8 mouse cellular contexts compared by ENCODE assay signal in genomic region chr19:5687738-5688137, GRCm38 (mm10). TPM values are rescaled to one million over a fixed set of nuclear protein-coding genes. Genes with fewer than 3 reads are reported as not detected.
A peak's percentile ranks its signal among the peaks of the same experiment; 100 is the strongest.
DNase-seq lines count a peak whose midpoint lies in the region; ATAC-seq and TF ChIP-seq lines count a peak whose summit lies in the region.

No protein-coding gene starts in this region.

- no peaks in the 10 kb centered on the region for H3K27me3 ChIP-seq in heart, embryonic 12.5 days (replicated peaks)
- no peaks in the 10 kb centered on the region for H3K27me3 ChIP-seq in ES-Bruce4 (ENCODE audit: control insufficient read depth, insufficient read depth, low read length, poor library complexity, severe bottlenecking)
- H3K27me3 ChIP-seq in heart, embryonic 16.5 days (ENCODE audit: control insufficient read depth, insufficient read depth, low read length), result no peaks in the 10 kb centered on the region

- H3K4me1 ChIP-seq in heart, embryonic 12.5 days (replicated peaks), result peaks cover 41% of the 10 kb centered on the region
- no peaks in the 10 kb centered on the region for H3K4me1 ChIP-seq in ES-Bruce4 (ENCODE audit: control insufficient read depth, insufficient read depth, low read length)
- H3K4me1 ChIP-seq in heart, embryonic 16.5 days (ENCODE audit: control insufficient read depth, insufficient read depth, low read length), result peaks cover 21% of the 10 kb centered on the region

- H3K79me2 ChIP-seq in macrophage (ENCODE audit: inconsistent target), result peaks cover 55% of the 10 kb centered on the region

- peak overlapping the region; percentile 87 for H3K27ac ChIP-seq in heart, embryonic 12.5 days (ENCODE audit: poor library complexity, severe bottlenecking)
- H3K27ac ChIP-seq in ES-Bruce4 (ENCODE audit: insufficient read depth, low read length), result no peak overlapping the region
- H3K27ac ChIP-seq in heart, embryonic 16.5 days (ENCODE audit: low read length), result peak overlapping the region; percentile 94; the same call in 1 of the 2 replicates
- H3K27ac ChIP-seq in macrophage, result no peak overlapping the region

- H3K4me3 ChIP-seq in heart, embryonic 12.5 days, result peak overlapping the region; percentile 84
- H3K4me3 ChIP-seq in ES-Bruce4 (ENCODE audit: low read depth, low read length) (peak overlapping the region; percentile 74), macrophage (ENCODE audit: inconsistent target) (peak overlapping the region; percentile 76; the same call in 1 of the 2 replicates)
- H3K4me3 ChIP-seq in heart, embryonic 16.5 days (ENCODE audit: low read length), result peak overlapping the region; percentile 77

- DNase-seq in heart, adult 9 months (ENCODE audit: low spot score in 2 of 2), result no peak
- no peak for DNase-seq in right cerebral cortex, adult 2 months (ENCODE audit: low spot score in 2 of 2)
- DNase-seq in right cerebral cortex, postnatal 10 days (ENCODE audit: low spot score in 2 of 2), result no peak
- DNase-seq in thymus, postnatal 10 days (ENCODE audit: low spot score in 2 of 2), result no peak

- H3K36me3 ChIP-seq in heart, embryonic 12.5 days, result peaks cover 60% of the 10 kb centered on the region
- H3K36me3 ChIP-seq in ES-Bruce4 (ENCODE audit: control insufficient read depth, insufficient read depth, low read length, poor library complexity, severe bottlenecking), result peaks cover 5% of the 10 kb centered on the region; the same call in 1 of the 2 replicates
- peaks cover 30% of the 10 kb centered on the region for H3K36me3 ChIP-seq in heart, embryonic 16.5 days (ENCODE audit: control insufficient read depth, insufficient read depth)
- H3K36me3 ChIP-seq in macrophage (ENCODE audit: inconsistent target), result peaks cover 32% of the 10 kb centered on the region

- TF ChIP-seq CTCF in ES-Bruce4 (IDR thresholded peaks at IDR 0.05; ENCODE audit: low read depth, low read length), result no peak

- 21% methylated on average over 9 of the region's 9 CpGs for WGBS in heart, embryonic 12.5 days
- WGBS in heart, embryonic 16.5 days, result 22% methylated on average over 9 of the region's 9 CpGs
- WGBS in macrophage (ENCODE audit: missing documents), result 42% methylated on average over 9 of the region's 9 CpGs

- peak overlapping the region; percentile 92 for H3K9ac ChIP-seq in heart, embryonic 12.5 days
- peak overlapping the region; percentile 29 for H3K9ac ChIP-seq in ES-Bruce4 (ENCODE audit: low read depth, poor library complexity, severe bottlenecking)
- peak overlapping the region; percentile 89 for H3K9ac ChIP-seq in heart, embryonic 16.5 days (ENCODE audit: low read length)

- no peak for TF ChIP-seq EP300 in ES-Bruce4 (IDR thresholded peaks at IDR 0.05; ENCODE audit: insufficient read depth, low read depth, low read length)

- no peak for ATAC-seq in heart, embryonic 12.5 days (ENCODE audit: insufficient number of reproducible peaks, low FRiP score)
- ATAC-seq in heart, embryonic 16.5 days (replicated peaks; ENCODE audit: extremely low read depth, insufficient read depth, low FRiP score), result no peak

- H3K4me2 ChIP-seq in heart, embryonic 12.5 days, result peak overlapping the region; percentile 99
- peak overlapping the region; percentile 99 for H3K4me2 ChIP-seq in heart, embryonic 16.5 days (ENCODE audit: low read depth, low read length)

- no peaks in the 10 kb centered on the region for H3K9me3 ChIP-seq in heart, embryonic 12.5 days (replicated peaks)
- H3K9me3 ChIP-seq in ES-Bruce4 (replicated peaks; ENCODE audit: control insufficient read depth, insufficient read depth, low read length, poor library complexity, severe bottlenecking), result no peaks in the 10 kb centered on the region
- H3K9me3 ChIP-seq in heart, embryonic 16.5 days (replicated peaks; ENCODE audit: control insufficient read depth, low read length), result no peaks in the 10 kb centered on the region

- TF ChIP-seq POLR2A in ES-Bruce4 (IDR thresholded peaks at IDR 0.05; ENCODE audit: insufficient read depth, low read length), result no peak

RNA-seq across cellular contexts. Expression of gene Map3k11, which starts 0.8 kb away (rescaled TPM):
- 30.6 and 32.8 TPM in 2 replicates for polyA plus RNA-seq in heart, embryonic 12.5 days (2016; fragmentation: Nextera tagmentation; extraction: Ambion mirVana)
- polyA plus RNA-seq in ES-Bruce4 (2011; ENCODE audit: insufficient read depth, insufficient read length, low read depth, missing spikeins), result 25.8 and 27.8 TPM in 2 replicates
- polyA plus RNA-seq in heart, embryonic 16.5 days (2015; fragmentation: Nextera tagmentation; extraction: Ambion mirVana), result 24.4 and 26.8 TPM in 2 replicates
- 10 to 100 TPM; 19.3 to 86.5 (median 44.6) TPM for total RNA-seq in macrophage (2018; cell fraction: chromatin; rRNA removed)
- total RNA-seq in macrophage (2018; cell fraction: cytosol; rRNA removed), result 10 to 100 TPM; 33.8 to 69.3 (median 53.0) TPM
- 10 to 100 TPM; 35.9 to 78.0 (median 54.2) TPM for total RNA-seq in macrophage (2018; cell fraction: nucleus; rRNA removed)
- polyA plus RNA-seq in macrophage (2018), result 29.4 to 53.8 TPM (median 31.8 TPM) in 3 replicates

RNA-seq across cellular contexts. Expression of gene Pcnx3, which starts 1.0 kb away (rescaled TPM):
- polyA plus RNA-seq in heart, embryonic 12.5 days (2016; fragmentation: Nextera tagmentation; extraction: Ambion mirVana), result 22.0 and 22.3 TPM in 2 replicates
- polyA plus RNA-seq in ES-Bruce4 (2011; ENCODE audit: insufficient read depth, insufficient read length, low read depth, missing spikeins) (39.7 and 43.7 TPM in 2 replicates), macrophage (2018) (16.4 to 37.7 TPM (median 26.8 TPM) in 3 replicates)
- polyA plus RNA-seq in heart, embryonic 16.5 days (2015; fragmentation: Nextera tagmentation; extraction: Ambion mirVana), result 11.5 and 13.4 TPM in 2 replicates
- 100 to 1,000 TPM in 24 of 26 experiments, 10 to 100 TPM in 2; 81.6 to 355 (median 198) TPM for total RNA-seq in macrophage (2018; cell fraction: chromatin; rRNA removed)
- total RNA-seq in macrophage (2018; cell fraction: cytosol; rRNA removed), result 10 to 100 TPM; 21.4 to 53.6 (median 36.9) TPM
- total RNA-seq in macrophage (2018; cell fraction: nucleus; rRNA removed), result 100 to 1,000 TPM in 18 of 26 experiments, 10 to 100 TPM in 8; 73.9 to 157 (median 117) TPM

RNA-seq across cellular contexts. Expression of gene Kcnk7, which starts 16.4 kb away (rescaled TPM):
- polyA plus RNA-seq in heart, embryonic 12.5 days (2016; fragmentation: Nextera tagmentation; extraction: Ambion mirVana), result 0.17 TPM in 1 of 2 replicates, not detected in the other
- polyA plus RNA-seq in ES-Bruce4 (2011; ENCODE audit: insufficient read depth, insufficient read length, low read depth, missing spikeins) (not detected in 2 replicates), macrophage (2018) (not detected in 3 replicates)
- 0.18 and 0.24 TPM in 2 replicates for polyA plus RNA-seq in heart, embryonic 16.5 days (2015; fragmentation: Nextera tagmentation; extraction: Ambion mirVana)
- 1 to 10 TPM in 1 of 26 experiments, under 1 TPM in 1, not detected in 24; 0.90 to 1.3 TPM for total RNA-seq in macrophage (2018; cell fraction: chromatin; rRNA removed)
- not detected for total RNA-seq in macrophage (2018; cell fraction: cytosol; rRNA removed)
- under 1 TPM in 1 of 26 experiments, not detected in 25; 0.72 TPM for total RNA-seq in macrophage (2018; cell fraction: nucleus; rRNA removed)

RNA-seq across cellular contexts. Expression of gene Sipa1, which starts 24.2 kb away (rescaled TPM):
- polyA plus RNA-seq in heart, embryonic 12.5 days (2016; fragmentation: Nextera tagmentation; extraction: Ambion mirVana), result 25.5 and 28.1 TPM in 2 replicates
- polyA plus RNA-seq in ES-Bruce4 (2011; ENCODE audit: insufficient read depth, insufficient read length, low read depth, missing spikeins) (13.7 and 19.1 TPM in 2 replicates), macrophage (2018) (29.5 to 49.9 TPM (median 44.1 TPM) in 3 replicates)
- polyA plus RNA-seq in heart, embryonic 16.5 days (2015; fragmentation: Nextera tagmentation; extraction: Ambion mirVana), result 23.5 and 24.9 TPM in 2 replicates
- total RNA-seq in macrophage (2018; cell fraction: chromatin; rRNA removed), result 100 to 1,000 TPM in 15 of 26 experiments, 10 to 100 TPM in 11; 19.1 to 204 (median 103) TPM
- 10 to 100 TPM; 20.1 to 61.2 (median 43.2) TPM for total RNA-seq in macrophage (2018; cell fraction: cytosol; rRNA removed)
- 100 to 1,000 TPM in 2 of 26 experiments, 10 to 100 TPM in 24; 18.2 to 149 (median 64.2) TPM for total RNA-seq in macrophage (2018; cell fraction: nucleus; rRNA removed)

RNA-seq across cellular contexts. Expression of gene Ehbp1l1, which starts 38.4 kb away (rescaled TPM):
- 121 and 123 TPM in 2 replicates for polyA plus RNA-seq in heart, embryonic 12.5 days (2016; fragmentation: Nextera tagmentation; extraction: Ambion mirVana)
- 4.3 and 5.4 TPM in 2 replicates for polyA plus RNA-seq in ES-Bruce4 (2011; ENCODE audit: insufficient read depth, insufficient read length, low read depth, missing spikeins)
- 92.3 and 97.5 TPM in 2 replicates for polyA plus RNA-seq in heart, embryonic 16.5 days (2015; fragmentation: Nextera tagmentation; extraction: Ambion mirVana)
- total RNA-seq in macrophage (2018; cell fraction: chromatin; rRNA removed), result 100 to 1,000 TPM; 139 to 748 (median 457) TPM
- 100 to 1,000 TPM in 18 of 26 experiments, 10 to 100 TPM in 8; 47.4 to 186 (median 110) TPM for total RNA-seq in macrophage (2018; cell fraction: cytosol; rRNA removed)
- 100 to 1,000 TPM in 25 of 26 experiments, 10 to 100 TPM in 1; 82.3 to 368 (median 235) TPM for total RNA-seq in macrophage (2018; cell fraction: nucleus; rRNA removed)
- 80.1 to 102 TPM (median 94.5 TPM) in 3 replicates for polyA plus RNA-seq in macrophage (2018)

Comparison
In these comparisons a context has a peak if more than half of its experiments do, and no peak if none do; other contexts are left out.
1. H3K27ac ChIP-seq: peak in heart, embryonic 12.5 days (single experiment) and heart, embryonic 16.5 days (single experiment); none in ES-Bruce4 (single experiment) and macrophage (single experiment).
2. H3K9ac ChIP-seq: peak in every context shown above with its lines; median percentile 92 in heart, embryonic 12.5 days; 89 in heart, embryonic 16.5 days; 29 in ES-Bruce4.
3. Peak in every context shown above with its lines, with median percentiles within 50 percentile points of each other: H3K4me3 ChIP-seq.